ENCODE assay signal across 16 mouse cellular contexts in the genomic region with DNA sequence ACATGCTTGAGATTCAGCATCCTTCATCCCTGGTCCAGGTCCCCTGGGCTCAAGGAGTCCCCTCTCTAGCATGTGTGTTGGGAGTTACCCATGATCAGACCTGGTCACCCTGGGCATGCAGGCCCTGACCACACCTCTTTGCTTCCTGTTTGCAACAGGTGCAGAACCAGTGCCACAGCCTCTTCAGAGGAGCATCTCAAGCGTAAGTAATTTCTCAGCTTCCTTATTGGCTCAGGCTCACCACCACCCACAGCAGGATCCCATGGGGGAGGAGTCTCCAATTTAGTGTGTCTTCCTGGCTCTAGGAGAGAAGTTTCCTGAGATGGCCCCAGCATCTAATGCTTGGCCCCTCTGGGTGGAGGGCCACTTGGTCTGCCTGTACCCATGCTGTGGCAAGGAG. TPM values are rescaled to one million over a fixed set of nuclear protein-coding genes. Genes with fewer than 3 reads are reported as not detected.
DNase-seq lines count a peak whose midpoint lies in the region; ATAC-seq and TF ChIP-seq lines count a peak whose summit lies in the region.
"Had no signal": no experiment of that assay in that cellular context is flagged by ENCODE, and none has a peak within 500 bp of the region (broad histone marks: within the 10 kb centered on the region; RNA-seq: fewer than 3 reads in every experiment).

No protein-coding gene starts in this region.

- H3K36me3 ChIP-seq in embryonic facial prominence, embryonic 11.5 days (replicated peaks; ENCODE audit: control insufficient read depth, insufficient read depth, low read depth, low read length), result no peaks in the 10 kb centered on the region
- peaks cover 67% of the 10 kb centered on the region for H3K36me3 ChIP-seq in embryonic facial prominence, embryonic 10.5 days (replicated peaks)
- peaks cover 7% of the 10 kb centered on the region for H3K36me3 ChIP-seq in spleen, adult 2 months (ENCODE audit: control insufficient read depth, insufficient read depth, low read length)
- H3K36me3 ChIP-seq in intestine, postnatal 0 days (ENCODE audit: control insufficient read depth, insufficient read depth), result peaks cover 29% of the 10 kb centered on the region; the same call in 1 of the 2 replicates
- peaks cover 3% of the 10 kb centered on the region; the same call in 1 of the 2 replicates for H3K36me3 ChIP-seq in stomach, embryonic 16.5 days (ENCODE audit: control insufficient read depth, insufficient read depth, low read length)

- no peaks in the 10 kb centered on the region for H3K9me3 ChIP-seq in embryonic facial prominence, embryonic 11.5 days (replicated peaks; ENCODE audit: control insufficient read depth, low read length)
- no peaks in the 10 kb centered on the region for H3K9me3 ChIP-seq in embryonic facial prominence, embryonic 10.5 days
- no peaks in the 10 kb centered on the region for H3K9me3 ChIP-seq in intestine, postnatal 0 days (ENCODE audit: control insufficient read depth)
- H3K9me3 ChIP-seq in stomach, embryonic 16.5 days (replicated peaks; ENCODE audit: control insufficient read depth, low read length), result no peaks in the 10 kb centered on the region
- H3K9me3 ChIP-seq: embryonic facial prominence, embryonic 12.5 days; forebrain, embryonic 15.5 days; limb, embryonic 13.5 days had no signal

- no peak overlapping the region for H3K9ac ChIP-seq in embryonic facial prominence, embryonic 11.5 days (replicated peaks; ENCODE audit: low read length)
- H3K9ac ChIP-seq in intestine, postnatal 0 days (ENCODE audit: low read depth, low read length), result no peak overlapping the region
- no peak overlapping the region for H3K9ac ChIP-seq in stomach, embryonic 16.5 days (ENCODE audit: low read length)
- H3K9ac ChIP-seq: embryonic facial prominence, embryonic 12.5 days; forebrain, embryonic 15.5 days; limb, embryonic 13.5 days had no signal

- no peaks in the 10 kb centered on the region for H3K27me3 ChIP-seq in embryonic facial prominence, embryonic 11.5 days (ENCODE audit: control insufficient read depth, insufficient read depth, low read length)
- H3K27me3 ChIP-seq in embryonic facial prominence, embryonic 10.5 days (replicated peaks; ENCODE audit: low read depth, poor library complexity, severe bottlenecking), result no peaks in the 10 kb centered on the region
- H3K27me3 ChIP-seq in spleen, adult 2 months (ENCODE audit: control insufficient read depth, insufficient read depth, low read length), result no peaks in the 10 kb centered on the region
- H3K27me3 ChIP-seq in intestine, postnatal 0 days (replicated peaks; ENCODE audit: control insufficient read depth, insufficient read depth, low read length), result no peaks in the 10 kb centered on the region
- H3K27me3 ChIP-seq in stomach, embryonic 16.5 days (ENCODE audit: control insufficient read depth, insufficient read depth, low read length), result no peaks in the 10 kb centered on the region
- H3K27me3 ChIP-seq: embryonic facial prominence, embryonic 12.5 days; forebrain, embryonic 15.5 days; limb, embryonic 13.5 days; Patski had no signal

- TF ChIP-seq POLR2A in spleen, adult 2 months (IDR thresholded peaks at IDR 0.05; ENCODE audit: low read depth, low read length), result no peak

- TF ChIP-seq CTCF in spleen, adult 2 months (IDR thresholded peaks at IDR 0.05; ENCODE audit: extremely low read depth, insufficient read depth, insufficient read length, insufficient replicate concordance), result no peak
- TF ChIP-seq CTCF in intestine, postnatal 0 days (IDR thresholded peaks at IDR 0.05; ENCODE audit: low read depth), result no peak

- no peak overlapping the region for H3K4me2 ChIP-seq in embryonic facial prominence, embryonic 11.5 days (ENCODE audit: low read depth, low read length)
- H3K4me2 ChIP-seq in intestine, postnatal 0 days (replicated peaks; ENCODE audit: low read depth), result no peak overlapping the region
- H3K4me2 ChIP-seq in stomach, embryonic 16.5 days (ENCODE audit: low read depth, low read length), result no peak overlapping the region
- H3K4me2 ChIP-seq: embryonic facial prominence, embryonic 12.5 days; forebrain, embryonic 15.5 days; limb, embryonic 13.5 days had no signal

- H3K4me1 ChIP-seq in embryonic facial prominence, embryonic 11.5 days (ENCODE audit: control insufficient read depth, insufficient read depth, low read length), result no peaks in the 10 kb centered on the region
- peaks cover 25% of the 10 kb centered on the region for H3K4me1 ChIP-seq in embryonic facial prominence, embryonic 10.5 days
- peaks cover 19% of the 10 kb centered on the region; the same call in 1 of the 2 replicates for H3K4me1 ChIP-seq in spleen, adult 2 months (ENCODE audit: control insufficient read depth, insufficient read depth, insufficient read length)
- H3K4me1 ChIP-seq in intestine, postnatal 0 days (replicated peaks; ENCODE audit: control insufficient read depth, insufficient read depth, low read length), result peaks cover 17% of the 10 kb centered on the region
- H3K4me1 ChIP-seq in stomach, embryonic 16.5 days (ENCODE audit: control insufficient read depth, insufficient read depth, low read length), result peaks cover 20% of the 10 kb centered on the region

- no peak overlapping the region for H3K4me3 ChIP-seq in embryonic facial prominence, embryonic 11.5 days (ENCODE audit: low read depth, low read length)
- H3K4me3 ChIP-seq in embryonic facial prominence, embryonic 10.5 days, result no peak overlapping the region
- H3K4me3 ChIP-seq in spleen, adult 2 months (ENCODE audit: extremely low read depth, insufficient read depth, insufficient read length), result no peak overlapping the region; the same call in 1 of the 2 replicates
- H3K4me3 ChIP-seq in intestine, postnatal 0 days (ENCODE audit: low read depth, low read length), result no peak overlapping the region
- H3K4me3 ChIP-seq in stomach, embryonic 16.5 days (replicated peaks; ENCODE audit: low read length), result no peak overlapping the region
- H3K4me3 ChIP-seq: embryonic facial prominence, embryonic 12.5 days; forebrain, embryonic 15.5 days; layer of hippocampus, adult 2 months; limb, embryonic 13.5 days had no signal

- H3K27ac ChIP-seq in embryonic facial prominence, embryonic 11.5 days (replicated peaks; ENCODE audit: low read depth, low read length), result no peak overlapping the region
- no peak overlapping the region for H3K27ac ChIP-seq in embryonic facial prominence, embryonic 10.5 days (replicated peaks)
- peak overlapping the region; percentile 27; the same call in 1 of the 2 replicates for H3K27ac ChIP-seq in spleen, adult 2 months (ENCODE audit: insufficient read depth, low read length)
- peak overlapping the region; percentile 63 for H3K27ac ChIP-seq in intestine, postnatal 0 days (ENCODE audit: low read depth, low read length)
- peak overlapping the region; percentile 11; the same call in 1 of the 2 replicates for H3K27ac ChIP-seq in stomach, embryonic 16.5 days (ENCODE audit: low read length)
- H3K27ac ChIP-seq: embryonic facial prominence, embryonic 12.5 days; forebrain, embryonic 15.5 days; limb, embryonic 13.5 days had no signal

- ATAC-seq in embryonic facial prominence, embryonic 11.5 days (replicated peaks; ENCODE audit: insufficient number of reproducible peaks, low FRiP score, low TSS enrichment, low read depth), result peak; percentile 35; the same call in 1 of the 2 replicates
- ATAC-seq in intestine, postnatal 0 days, result peak; percentile 15; the same call in 1 of the 2 replicates
- ATAC-seq in stomach, embryonic 16.5 days (ENCODE audit: insufficient read depth, low FRiP score), result 0 out of 2 replicates have a peak, but pooled peaks have one; percentile 23
- ATAC-seq: forebrain, embryonic 15.5 days; Patski had no signal

- no peak for DNase-seq in embryonic facial prominence, embryonic 11.5 days (ENCODE audit: low spot score)
- no peak for DNase-seq in embryonic facial prominence, embryonic 10.5 days (ENCODE audit: low spot score)
- DNase-seq in spleen, adult 2 months (ENCODE audit: low read depth in 1 of 2, low spot score in 2 of 2), result peak in 1 of 2 experiments; percentile 32
- DNase-seq in spleen, postnatal 4 days (ENCODE audit: low spot score in 2 of 2), result no peak
- no peak for DNase-seq in layer of hippocampus, adult 9-11 months
- no peak for DNase-seq in right cerebral cortex, postnatal 14 days
- DNase-seq: cerebellum, adult 2 months; gastrocnemius, postnatal 36 days; thymus, postnatal 25 days had no signal

- WGBS in embryonic facial prominence, embryonic 11.5 days, result 81% methylated on average over 1 of the region's 1 CpGs
- WGBS in embryonic facial prominence, embryonic 10.5 days, result 69% methylated on average over 1 of the region's 1 CpGs
- 32% methylated on average over 1 of the region's 1 CpGs for WGBS in spleen, adult 2 months
- WGBS in intestine, postnatal 0 days, result 36% methylated on average over 1 of the region's 1 CpGs
- 67% methylated on average over 1 of the region's 1 CpGs for WGBS in stomach, embryonic 16.5 days

RNA-seq across cellular contexts. Expression of gene Slc6a6, which starts 15.0 kb away (rescaled TPM):
- polyA plus RNA-seq in embryonic facial prominence, embryonic 11.5 days (2014; fragmentation: Nextera tagmentation; extraction: Ambion mirVana), result 35.3 and 40.6 TPM in 2 replicates
- 55.5 and 59.2 TPM in 2 replicates for polyA plus RNA-seq in embryonic facial prominence, embryonic 10.5 days (2016; fragmentation: Nextera tagmentation; extraction: Ambion mirVana)
- 76.1 and 93.6 TPM in 2 replicates for polyA plus RNA-seq in spleen, adult 2 months (2012; rRNA removed)
- 109 and 127 TPM in 2 replicates for polyA plus RNA-seq in intestine, postnatal 0 days (2015; fragmentation: Nextera tagmentation; extraction: Ambion mirVana)
- polyA plus RNA-seq in stomach, embryonic 16.5 days (2015; fragmentation: Nextera tagmentation; extraction: Ambion mirVana), result 54.4 and 59.5 TPM in 2 replicates

Comparison
In these comparisons a context has a peak if more than half of its experiments do, and no peak if none do; other contexts are left out.
1. H3K27ac ChIP-seq: peak in spleen, adult 2 months (single experiment), intestine, postnatal 0 days (single experiment) and stomach, embryonic 16.5 days (single experiment); none in embryonic facial prominence, embryonic 11.5 days (single experiment) and embryonic facial prominence, embryonic 10.5 days (single experiment).
2. Peak in every context shown above with its lines, with median percentiles within 50 percentile points of each other: ATAC-seq.